Mouse (Mus musculus) MEL (cell line): Measurements from ENCODE around the gene Pip4k2a. TPM values are rescaled to one million over a fixed set of nuclear protein-coding genes. Genes with fewer than 3 reads are reported as not detected.

Experiments used
- DNase-seq: peaks from one replicate; pipeline ENCODE4 v3.0.0; 2011; ENCODE audit warnings: low read depth, low spot score
- H3K27ac ChIP-seq: 2 replicates; pipeline ENCODE4 v1.5.1; 2012; ENCODE audit warnings: low read depth, mild to moderate bottlenecking, control low read depth, low read length, moderate library complexity; ENCODE audit not compliant: control insufficient read depth
- H3K27me3 ChIP-seq, 2 experiments: fragments of 150-350 bp in 1 of 2; sonication (generic) in 1 of 2; 2 replicates each; pipeline ENCODE4 v1.6.1; 2012; ENCODE audit warnings: low read length in 2 of 2, mild to moderate bottlenecking in 2 of 2, improper control_type of control experiment in 1 of 2, moderate library complexity in 1 of 2; ENCODE audit not compliant: insufficient read depth in 2 of 2, control insufficient read depth in 1 of 2
- H3K36me3 ChIP-seq, 2 experiments: 2 replicates each; pipeline ENCODE4 v1.6.1; 2012 to 2014; ENCODE audit warnings: low read length in 2 of 2, improper control_type of control experiment in 1 of 2, inconsistent platforms in 1 of 2, mild to moderate bottlenecking in 1 of 2; ENCODE audit not compliant: insufficient read depth in 2 of 2, control insufficient read depth in 1 of 2
- H3K4me1 ChIP-seq, 2 experiments: fragments of 150-350 bp in 1 of 2; sonication (generic) in 1 of 2; 2 replicates each; pipeline ENCODE4 v1.6.1; 2012; ENCODE audit warnings: low read length in 2 of 2, improper control_type of control experiment in 1 of 2, mild to moderate bottlenecking in 1 of 2; ENCODE audit not compliant: insufficient read depth in 2 of 2, control insufficient read depth in 1 of 2
- H3K4me3 ChIP-seq, 2 experiments: fragments of 150-350 bp in 1 of 2; sonication (generic) in 1 of 2; 2 replicates each; pipeline ENCODE4 v1.5.1; 2012; ENCODE audit warnings: low read depth in 2 of 2, low read length in 2 of 2, mild to moderate bottlenecking in 2 of 2, moderate library complexity in 2 of 2, control low read depth in 1 of 2, improper control_type of control experiment in 1 of 2; ENCODE audit not compliant: control insufficient read depth in 1 of 2, insufficient read depth in 1 of 2
- H3K79me2 ChIP-seq: 2 replicates; pipeline ENCODE4 v1.6.1; 2012; ENCODE audit warnings: mild to moderate bottlenecking, low read length, moderate library complexity; ENCODE audit not compliant: control insufficient read depth, poor library complexity, insufficient read depth
- H3K9ac ChIP-seq: 2 replicates; pipeline ENCODE4 v1.6.1; 2012; ENCODE audit warnings: low read depth, mild to moderate bottlenecking, control low read depth, low read length, moderate library complexity; ENCODE audit not compliant: control insufficient read depth, poor library complexity, severe bottlenecking
- H3K9me3 ChIP-seq: fragments of 150-350 bp; sonication (generic); replicated peaks from 2 replicates; pipeline ENCODE4 v1.6.1; 2012; ENCODE audit warnings: mild to moderate bottlenecking, low read length, improper control_type of control experiment, moderate library complexity; ENCODE audit not compliant: insufficient read depth
- BHLHE40 ChIP-seq: IDR thresholded peaks from 2 replicates; pipeline ENCODE4 v1.6.1; 2012; ENCODE audit warnings: low read depth, mild to moderate bottlenecking, inconsistent platforms, low read length, improper control_type of control experiment, borderline replicate concordance
- CHD2 ChIP-seq: IDR thresholded peaks from 2 replicates; pipeline ENCODE4 v1.6.1; 2011; ENCODE audit warnings: low read length, improper control_type of control experiment
- CTCF ChIP-seq, 3 experiments: IDR thresholded peaks in 2 of 3; conservative IDR thresholded peaks in 1 of 3; 2 replicates each; pipeline ENCODE4 v1.5.1; 2011 to 2012; ENCODE audit warnings: low read length in 3 of 3, low read depth in 2 of 3, mild to moderate bottlenecking in 2 of 3, improper control_type of control experiment in 1 of 3, inconsistent platforms in 1 of 3, mixed read lengths in 1 of 3, moderate library complexity in 1 of 3; ENCODE audit not compliant: control insufficient read depth in 1 of 3, insufficient read depth in 1 of 3, poor library complexity in 1 of 3, severe bottlenecking in 1 of 3
- E2F4 ChIP-seq: IDR thresholded peaks from 2 replicates; pipeline ENCODE4 v1.6.1; 2011; ENCODE audit warnings: low read depth, low read length, improper control_type of control experiment, borderline replicate concordance
- ELF1 ChIP-seq: IDR thresholded peaks from 2 replicates; pipeline ENCODE4 v1.6.1; 2014; ENCODE audit warnings: low read depth, mild to moderate bottlenecking, inconsistent platforms, low read length, improper control_type of control experiment, moderate library complexity
- EP300 ChIP-seq, 2 experiments: IDR thresholded peaks; 2 replicates each; pipeline ENCODE4 v1.6.1; 2011; ENCODE audit warnings: improper control_type of control experiment in 2 of 2, low read length in 2 of 2, low read depth in 1 of 2, mild to moderate bottlenecking in 1 of 2
- ETS1 ChIP-seq: IDR thresholded peaks from 2 replicates; pipeline ENCODE4 v1.6.1; 2012; ENCODE audit warnings: low read depth, mild to moderate bottlenecking, inconsistent platforms, low read length, improper control_type of control experiment, moderate library complexity
- GABPA ChIP-seq: IDR thresholded peaks from 2 replicates; pipeline ENCODE4 v1.6.1; 2012; ENCODE audit warnings: low read depth, mild to moderate bottlenecking, inconsistent platforms, low read length, improper control_type of control experiment, moderate library complexity
- GATA1 ChIP-seq: IDR thresholded peaks from 2 replicates; pipeline ENCODE4 v1.6.1; 2011; ENCODE audit warnings: low read depth, low read length, improper control_type of control experiment
- HCFC1 ChIP-seq: IDR thresholded peaks from 2 replicates; pipeline ENCODE4 v1.6.1; 2012; ENCODE audit warnings: low read depth, mild to moderate bottlenecking, inconsistent platforms, low read length, improper control_type of control experiment, moderate library complexity
- JUND ChIP-seq: IDR thresholded peaks from 2 replicates; pipeline ENCODE4 v1.6.1; 2011; ENCODE audit warnings: low read depth, mild to moderate bottlenecking, improper control_type of control experiment, low read length
- MAFK ChIP-seq: IDR thresholded peaks from 2 replicates; pipeline ENCODE4 v1.6.1; 2011; ENCODE audit warnings: low read depth, mild to moderate bottlenecking, low read length, improper control_type of control experiment, borderline replicate concordance
- MAX ChIP-seq: IDR thresholded peaks from 2 replicates; pipeline ENCODE4 v1.6.1; 2011; ENCODE audit warnings: low read length, improper control_type of control experiment
- MAZ ChIP-seq: IDR thresholded peaks from 2 replicates; pipeline ENCODE4 v1.6.1; 2012; ENCODE audit warnings: low read depth, mild to moderate bottlenecking, inconsistent platforms, low read length, improper control_type of control experiment
- MEF2A ChIP-seq: IDR thresholded peaks from 2 replicates; pipeline ENCODE4 v1.6.1; 2014; ENCODE audit warnings: low read depth, mild to moderate bottlenecking, inconsistent platforms, low read length, improper control_type of control experiment; ENCODE audit not compliant: poor library complexity, insufficient replicate concordance, severe bottlenecking; ENCODE audit errors: extremely low read depth
- MXI1 ChIP-seq: IDR thresholded peaks from 2 replicates; pipeline ENCODE4 v1.6.1; 2011; ENCODE audit warnings: mild to moderate bottlenecking, low read depth, low read length, improper control_type of control experiment
- MYB ChIP-seq: IDR thresholded peaks from 2 replicates; pipeline ENCODE4 v1.6.1; 2011; ENCODE audit warnings: mild to moderate bottlenecking, low read depth, low read length, improper control_type of control experiment
- MYC ChIP-seq: IDR thresholded peaks from 2 replicates; pipeline ENCODE4 v1.6.1; 2011; ENCODE audit warnings: low read depth, mild to moderate bottlenecking, low read length, improper control_type of control experiment, moderate library complexity
- NELFE ChIP-seq: IDR thresholded peaks from 2 replicates; pipeline ENCODE4 v1.6.1; 2011; ENCODE audit warnings: low read depth, low read length, improper control_type of control experiment
- NRF1 ChIP-seq: IDR thresholded peaks from 2 replicates; pipeline ENCODE4 v1.6.1; 2014; ENCODE audit warnings: low read depth, mild to moderate bottlenecking, inconsistent platforms, low read length, improper control_type of control experiment, moderate library complexity; ENCODE audit not compliant: poor library complexity, insufficient read depth, severe bottlenecking
- POLR2AphosphoS2 ChIP-seq: IDR thresholded peaks from 2 replicates; pipeline ENCODE4 v1.6.1; 2011; ENCODE audit warnings: low read length, improper control_type of control experiment
- RAD21 ChIP-seq: IDR thresholded peaks from 2 replicates; pipeline ENCODE4 v1.6.1; 2011; ENCODE audit warnings: mild to moderate bottlenecking, low read depth, low read length, improper control_type of control experiment
- RCOR1 ChIP-seq: IDR thresholded peaks from 2 replicates; pipeline ENCODE4 v1.6.1; 2012; ENCODE audit warnings: low read depth, mild to moderate bottlenecking, inconsistent platforms, low read length, improper control_type of control experiment
- SIN3A ChIP-seq: IDR thresholded peaks from 2 replicates; pipeline ENCODE4 v1.6.1; 2012; ENCODE audit warnings: low read length, improper control_type of control experiment, inconsistent platforms
- SMC3 ChIP-seq: IDR thresholded peaks from 2 replicates; pipeline ENCODE4 v1.6.1; 2011; ENCODE audit warnings: low read depth, low read length, improper control_type of control experiment
- TAL1 ChIP-seq: IDR thresholded peaks from 2 replicates; pipeline ENCODE4 v1.6.1; 2012; ENCODE audit warnings: mild to moderate bottlenecking, inconsistent platforms, low read length, moderate library complexity, mixed read lengths
- TBP ChIP-seq: IDR thresholded peaks from 2 replicates; pipeline ENCODE4 v1.8.0; 2011; ENCODE audit warnings: low read depth, low read length, improper control_type of control experiment
- TCF12 ChIP-seq: IDR thresholded peaks from 2 replicates; pipeline ENCODE4 v1.6.1; 2014; ENCODE audit warnings: low read depth, mild to moderate bottlenecking, inconsistent platforms, low read length, improper control_type of control experiment, moderate library complexity
- UBTF ChIP-seq: IDR thresholded peaks from 2 replicates; pipeline ENCODE4 v1.6.1; 2012; ENCODE audit warnings: low read depth, mild to moderate bottlenecking, inconsistent platforms, low read length, improper control_type of control experiment, moderate library complexity, borderline replicate concordance; ENCODE audit not compliant: insufficient read depth
- USF1 ChIP-seq: IDR thresholded peaks from 2 replicates; pipeline ENCODE4 v1.6.1; 2014; ENCODE audit warnings: low read depth, mild to moderate bottlenecking, inconsistent platforms, low read length, improper control_type of control experiment, moderate library complexity
- USF2 ChIP-seq, 2 experiments: IDR thresholded peaks; 2 replicates each; pipeline ENCODE4 v1.6.1; 2011 to 2012; ENCODE audit warnings: improper control_type of control experiment in 2 of 2, low read length in 2 of 2, borderline replicate concordance in 1 of 2, inconsistent platforms in 1 of 2, low read depth in 1 of 2, mild to moderate bottlenecking in 1 of 2; ENCODE audit not compliant: insufficient read depth in 1 of 2
- ZKSCAN1 ChIP-seq: IDR thresholded peaks from 2 replicates; pipeline ENCODE4 v1.6.1; 2012; ENCODE audit warnings: low read depth, mild to moderate bottlenecking, inconsistent platforms, low read length, improper control_type of control experiment, moderate library complexity
- ZMIZ1 ChIP-seq: IDR thresholded peaks from 2 replicates; pipeline ENCODE4 v1.6.1; 2012; ENCODE audit warnings: low read depth, mild to moderate bottlenecking, inconsistent platforms, low read length, improper control_type of control experiment, moderate library complexity
- ZNF384 ChIP-seq: IDR thresholded peaks from 2 replicates; pipeline ENCODE4 v1.6.1; 2012; ENCODE audit warnings: low read depth, mild to moderate bottlenecking, inconsistent platforms, low read length, improper control_type of control experiment
- polyA plus RNA-seq, 2 experiments: library from polyadenylated mRNA; stranded (reverse) in 1 of 2; unstranded in 1 of 2; fragments of >175 nt in 1 of 2; fragments of >200 nt in 1 of 2; gene quantifications; 2 replicates each; pipeline versions ENCODE4 v1.2.1 to v1.2.4; 2012; ENCODE audit warnings: low replicate concordance in 2 of 2, low read depth in 1 of 2; ENCODE audit not compliant: insufficient read length in 2 of 2, insufficient read depth in 1 of 2, missing spikeins in 1 of 2
- total RNA-seq: library from RNA; depleted of rRNA; stranded (reverse); fragments of 300-350 nt; gene quantifications from 2 replicates; pipeline ENCODE4 v1.2.3, GENCODE M21; 2012

Gene Pip4k2a
- total and polyA plus RNA-seq, 3 experiments: 7.9 to 48.5 TPM; not detected in 1

DNA sequence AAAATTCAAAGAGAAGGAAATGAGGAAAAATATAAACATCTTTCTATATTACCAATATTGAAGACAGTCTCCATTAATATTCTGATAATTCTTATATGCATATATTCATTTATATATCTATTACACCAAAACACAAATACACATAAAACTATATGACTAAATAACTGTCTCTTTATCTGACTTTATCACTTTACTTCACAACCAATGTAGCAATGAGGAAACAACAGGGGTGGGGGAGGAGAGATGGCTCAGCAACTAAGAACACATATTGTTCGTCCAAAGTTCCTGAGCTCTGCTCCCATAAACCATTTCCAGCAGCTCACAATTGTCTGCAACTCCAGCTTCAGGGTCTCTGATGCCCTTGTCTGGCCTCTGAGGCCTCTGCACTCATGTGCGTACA, 47.2 kb downstream of the Pip4k2a start:
- H3K4me1 ChIP-seq: peaks cover 52 to 58% of the 10 kb centered on the region in 2 experiments
- peak; percentile 70 for DNase-seq
- H3K36me3 ChIP-seq: peaks cover 0 to 64% of the 10 kb centered on the region in 2 experiments; a peak in 2 of 4 replicates
- H3K4me3 ChIP-seq: no peak overlapping the region
- H3K27me3 ChIP-seq: no peaks in the 10 kb centered on the region
- no peak for TF ChIP-seq CHD2
- TF ChIP-seq ZMIZ1: no peak
- TF ChIP-seq EP300 (IDR thresholded peaks at IDR 0.05; ENCODE audit: low read depth in 1 of 2, low read length in 2 of 2): peak; percentile 90 to 93
- peak; percentile 40; the same call in 1 of the 2 replicates for TF ChIP-seq SIN3A
- TF ChIP-seq MEF2A: no peak
- peak; percentile 38; the same call in 1 of the 2 replicates for TF ChIP-seq MYB
- no peak for TF ChIP-seq GABPA
- TF ChIP-seq ETS1: peak; percentile 80; the same call in 1 of the 2 replicates
- TF ChIP-seq CTCF (IDR thresholded peaks at IDR 0.05 in 2 of 3, conservative IDR thresholded peaks at IDR 0.05 in 1 of 3; ENCODE audit: control insufficient read depth in 1 of 3, insufficient read depth in 1 of 3, low read depth in 2 of 3, low read length in 3 of 3, poor library complexity in 1 of 3, severe bottlenecking in 1 of 3): no peak
- no peak for TF ChIP-seq UBTF
- no peak for TF ChIP-seq USF1
- TF ChIP-seq MAX: no peak
- no peak for TF ChIP-seq TAL1
- TF ChIP-seq MAFK: no peak
- TF ChIP-seq E2F4: no peak
- TF ChIP-seq MYC: 0 out of 2 replicates have a peak, but pooled peaks have one; percentile 31
- TF ChIP-seq RAD21: no peak
- no peak for TF ChIP-seq ZNF384
- no peak for TF ChIP-seq MAZ
- no peak for TF ChIP-seq ZKSCAN1
- no peak for TF ChIP-seq POLR2AphosphoS2
- peak; percentile 80 for TF ChIP-seq GATA1
- no peak for TF ChIP-seq TBP
- TF ChIP-seq JUND: no peak
- TF ChIP-seq MXI1: no peak
- TF ChIP-seq HCFC1: no peak
- no peak for TF ChIP-seq NRF1
- 0 out of 2 replicates have a peak, but pooled peaks have one; percentile 0 for TF ChIP-seq ELF1
- TF ChIP-seq TCF12: peak; percentile 74
- no peak for TF ChIP-seq SMC3
- no peak for TF ChIP-seq BHLHE40
- TF ChIP-seq NELFE: no peak
- no peak for TF ChIP-seq USF2 (IDR thresholded peaks at IDR 0.05; ENCODE audit: borderline replicate concordance in 1 of 2, insufficient read depth in 1 of 2, low read depth in 1 of 2, low read length in 2 of 2)
- no peak for TF ChIP-seq RCOR1
- H3K27ac ChIP-seq: peak overlapping the region; percentile 97
- H3K9ac ChIP-seq: peak overlapping the region; percentile 59
- H3K9me3 ChIP-seq: no peaks in the 10 kb centered on the region
- peaks cover 30% of the 10 kb centered on the region for H3K79me2 ChIP-seq
